Mouse (Mus musculus) hindbrain, embryonic 14.5 days (tissue): ENCODE data around the gene Fscn2. TPM values are rescaled to one million over a fixed set of nuclear protein-coding genes. Genes with fewer than 3 reads are reported as not detected.

Experiments
- ATAC-seq: fragments of 200-750 bp; cut with Nextera tagmentation; 2 replicates; pipeline ENCODE4 v1.8.0; 2017; ENCODE audit warnings: moderate number of reproducible peaks, mild to moderate bottlenecking, moderate TSS enrichment, moderate library complexity; ENCODE audit not compliant: low FRiP score
- DNase-seq: peaks from one replicate; pipeline ENCODE4 v3.0.0-alpha.2; 2015; ENCODE audit warnings: low spot score
- H3K27ac ChIP-seq: fragments of 300-500 bp; sonication (generic); 2 replicates; pipeline ENCODE4 v1.5.1; 2014; ENCODE audit warnings: mild to moderate bottlenecking, moderate library complexity
- H3K27me3 ChIP-seq: fragments of 300-500 bp; sonication (generic); 2 replicates; pipeline ENCODE4 v1.6.1; 2014; ENCODE audit warnings: mild to moderate bottlenecking, low read length, mixed read lengths; ENCODE audit not compliant: control insufficient read depth, insufficient read depth
- H3K36me3 ChIP-seq: fragments of 300-500 bp; sonication (generic); replicated peaks from 2 replicates; pipeline ENCODE4 v1.6.1; 2014; ENCODE audit not compliant: control insufficient read depth, insufficient read depth
- H3K4me1 ChIP-seq: fragments of 300-500 bp; sonication (generic); replicated peaks from 2 replicates; pipeline ENCODE4 v1.6.1; 2014; ENCODE audit warnings: antibody characterized with exemption, low read length, mixed read lengths; ENCODE audit not compliant: control insufficient read depth, insufficient read depth
- H3K4me2 ChIP-seq: fragments of 300-500 bp; sonication (generic); replicated peaks from 2 replicates; pipeline ENCODE4 v1.6.1; 2014; ENCODE audit warnings: mild to moderate bottlenecking, moderate library complexity
- H3K4me3 ChIP-seq: fragments of 300-500 bp; sonication (generic); replicated peaks from 2 replicates; pipeline ENCODE4 v1.5.1; 2014; ENCODE audit warnings: mild to moderate bottlenecking, low read length
- H3K9ac ChIP-seq: fragments of 300-500 bp; sonication (generic); 2 replicates; pipeline ENCODE4 v1.6.1; 2014
- H3K9me3 ChIP-seq: fragments of 300-500 bp; sonication (generic); 2 replicates; pipeline ENCODE4 v1.6.1; 2016; ENCODE audit warnings: low read length; ENCODE audit not compliant: control insufficient read depth
- WGBS: fragments of 180-500 bp; shearing (Covaris S2); extraction: QIAGEN DNeasy Blood & Tissue Kit; methylation state at CpG from one replicate; pipeline ENCODE4 v1.1.7; 2014; 5-methylcytosine and 5-hydroxymethylcytosine counted together
- polyA plus RNA-seq: library from polyadenylated mRNA; unstranded; fragments of >200 nt; fragmentation: Nextera tagmentation; extraction: Ambion mirVana; gene quantifications from 2 replicates; pipeline ENCODE4 v1.2.1, GENCODE M21; 2014

The Fscn2 gene
- 1.6 and 2.2 TPM in 2 replicates for polyA plus RNA-seq

DNA sequence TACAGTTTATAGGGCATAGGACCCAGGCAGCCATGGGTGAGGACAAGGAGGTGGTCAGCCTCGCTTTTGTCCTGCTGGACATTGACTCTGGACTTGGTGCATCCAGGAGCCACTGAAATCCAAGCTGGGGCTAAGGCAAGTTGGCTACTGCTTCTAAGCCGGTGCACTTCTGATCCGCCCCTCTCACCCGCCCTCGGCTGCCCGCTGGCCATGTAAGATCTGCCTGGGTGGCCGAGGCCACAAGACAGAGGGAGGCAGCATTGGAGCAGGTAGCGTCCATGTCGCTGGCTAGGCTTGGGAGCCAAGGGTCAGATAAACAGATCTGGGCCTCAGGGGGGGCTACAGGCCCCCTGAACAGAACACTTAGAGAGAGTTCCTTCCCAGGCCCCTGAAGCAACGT lies at the start of gene Fscn2:
Gene Fscn2, plus strand, starts transcription at position 240 of the 400 bp plus-strand sequence.
- no peak within 1 kb of the TSS for H3K27ac ChIP-seq
- ATAC-seq = no peak
- H3K4me2 ChIP-seq = no peak within 1 kb of the TSS
- H3K9ac ChIP-seq = no peak within 1 kb of the TSS
- H3K9me3 ChIP-seq = no peaks in the 10 kb centered on the region
- H3K36me3 ChIP-seq = no peaks in the 10 kb centered on the region
- H3K4me1 ChIP-seq = peaks cover 38% of the 10 kb centered on the region
- no peak for DNase-seq
- no peak within 1 kb of the TSS for H3K4me3 ChIP-seq
- WGBS = 83% methylated on average over 10 of the region's 10 CpGs
- no peaks in the 10 kb centered on the region for H3K27me3 ChIP-seq

DNA sequence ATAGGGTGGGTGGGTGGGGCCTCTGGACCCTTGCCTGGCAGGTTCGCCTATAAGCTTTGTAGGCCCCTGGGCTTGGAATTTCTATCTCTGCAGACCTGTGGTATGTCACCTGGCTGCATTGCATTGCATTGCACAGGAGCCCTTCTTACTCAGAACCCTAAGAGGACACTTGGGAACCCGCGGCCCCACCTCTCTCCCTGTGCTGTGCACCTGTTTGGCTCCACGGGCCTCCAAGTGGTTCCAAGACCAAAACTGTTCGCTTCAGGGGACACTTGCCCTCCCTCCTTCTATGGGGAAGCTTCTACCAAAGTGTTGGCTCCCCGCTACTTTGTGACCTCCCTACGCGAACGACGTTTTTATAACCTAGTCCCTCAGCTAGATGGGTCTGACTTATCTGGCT lies 49.8 kb upstream of the Fscn2 start:
- peak overlapping the region; percentile 74 for H3K9ac ChIP-seq
- H3K9me3 ChIP-seq = no peaks in the 10 kb centered on the region
- peak overlapping the region; percentile 95 for H3K27ac ChIP-seq
- H3K4me3 ChIP-seq = peak overlapping the region; percentile 31
- no peak for ATAC-seq
- peak overlapping the region; percentile 81 for H3K4me2 ChIP-seq
- no peak for DNase-seq
- WGBS = 49% methylated on average over 10 of the region's 10 CpGs
- peaks cover 38% of the 10 kb centered on the region for H3K4me1 ChIP-seq
- no peaks in the 10 kb centered on the region for H3K36me3 ChIP-seq
- H3K27me3 ChIP-seq = 0 out of 2 replicates have a peak, but pooled peaks cover 2% of the 10 kb centered on the region

DNA sequence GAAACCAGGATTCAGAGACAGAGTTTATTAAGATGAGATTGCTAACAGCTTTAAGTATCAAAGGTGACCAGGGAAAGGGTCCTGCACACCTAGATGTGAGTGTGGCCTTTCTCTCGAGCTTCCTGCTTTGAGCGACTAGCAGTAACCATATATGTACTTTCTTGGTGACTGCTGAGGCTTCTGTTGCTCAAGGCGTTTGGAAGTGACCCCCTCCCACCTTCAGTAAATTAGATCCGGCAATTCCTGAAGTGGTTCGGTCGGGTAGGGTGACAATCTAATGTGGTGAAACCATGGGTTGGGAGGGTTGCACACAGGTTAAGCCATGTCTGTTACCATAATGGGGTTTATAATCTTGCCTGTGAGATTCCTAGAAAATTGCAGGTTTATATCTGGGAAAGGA lies 49.3 kb upstream of the Fscn2 start:
- ATAC-seq (no peak), DNase-seq (no peak)
- H3K36me3 ChIP-seq = no peaks in the 10 kb centered on the region
- WGBS = 79% methylated on average over 6 of the region's 6 CpGs
- H3K4me1 ChIP-seq = peaks cover 38% of the 10 kb centered on the region
- no peaks in the 10 kb centered on the region for H3K9me3 ChIP-seq
- H3K9ac ChIP-seq = no peak overlapping the region
- H3K4me3 ChIP-seq = no peak overlapping the region
- 0 out of 2 replicates have a peak, but pooled peaks cover 2% of the 10 kb centered on the region for H3K27me3 ChIP-seq
- peak overlapping the region; percentile 95; the same call in 1 of the 2 replicates for H3K27ac ChIP-seq
- H3K4me2 ChIP-seq = no peak overlapping the region

DNA sequence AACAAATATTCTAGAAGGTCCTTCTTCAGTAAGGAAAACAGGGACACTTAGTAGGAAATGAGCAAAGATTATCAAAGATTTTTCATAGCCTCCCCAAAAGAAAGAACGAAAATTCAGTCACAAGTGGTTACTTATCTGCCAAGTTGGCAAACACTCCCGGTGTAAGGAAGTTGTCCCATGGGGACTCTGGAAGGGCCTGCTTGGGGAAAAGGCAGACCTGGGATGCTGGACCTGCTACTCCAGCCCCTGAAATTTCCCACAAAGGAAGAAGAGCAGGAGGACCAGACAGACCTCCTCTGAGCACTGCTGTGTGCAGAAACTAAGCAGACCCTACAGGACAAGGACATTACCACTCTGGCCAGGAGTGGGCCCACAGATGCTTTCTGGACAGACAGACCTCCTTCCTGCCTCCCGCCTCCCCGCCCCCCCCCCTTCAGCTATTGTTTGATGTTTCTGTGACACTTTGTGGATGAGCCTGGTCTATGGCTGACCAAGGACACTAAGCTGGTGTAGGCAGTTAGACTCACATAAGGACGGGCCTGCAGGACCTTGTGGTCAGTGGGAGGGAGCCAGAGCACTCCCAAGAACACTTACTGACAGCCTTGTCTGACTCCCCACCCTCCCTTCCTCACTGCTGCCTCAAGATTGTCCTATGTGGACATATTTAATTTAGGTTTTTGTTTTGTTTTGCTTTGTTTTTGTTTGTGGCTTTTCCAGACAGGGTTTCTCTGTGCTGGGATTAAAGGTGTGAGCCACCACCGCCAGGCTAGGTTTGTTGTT lies 47.2 kb upstream of the Fscn2 start:
- no peak overlapping the region; the same call in 1 of the 2 replicates for H3K4me2 ChIP-seq
- DNase-seq (no peak), ATAC-seq (no peak)
- H3K27ac ChIP-seq = peak overlapping the region; percentile 97; the same call in 1 of the 2 replicates
- no peak overlapping the region for H3K4me3 ChIP-seq
- no peaks in the 10 kb centered on the region for H3K9me3 ChIP-seq
- H3K9ac ChIP-seq = no peak overlapping the region
- WGBS = 57% methylated on average over 6 of the region's 6 CpGs
- H3K27me3 ChIP-seq = 0 out of 2 replicates have a peak, but pooled peaks cover under 1% of the 10 kb centered on the region
- H3K36me3 ChIP-seq = no peaks in the 10 kb centered on the region
- H3K4me1 ChIP-seq = peaks cover 39% of the 10 kb centered on the region

DNA sequence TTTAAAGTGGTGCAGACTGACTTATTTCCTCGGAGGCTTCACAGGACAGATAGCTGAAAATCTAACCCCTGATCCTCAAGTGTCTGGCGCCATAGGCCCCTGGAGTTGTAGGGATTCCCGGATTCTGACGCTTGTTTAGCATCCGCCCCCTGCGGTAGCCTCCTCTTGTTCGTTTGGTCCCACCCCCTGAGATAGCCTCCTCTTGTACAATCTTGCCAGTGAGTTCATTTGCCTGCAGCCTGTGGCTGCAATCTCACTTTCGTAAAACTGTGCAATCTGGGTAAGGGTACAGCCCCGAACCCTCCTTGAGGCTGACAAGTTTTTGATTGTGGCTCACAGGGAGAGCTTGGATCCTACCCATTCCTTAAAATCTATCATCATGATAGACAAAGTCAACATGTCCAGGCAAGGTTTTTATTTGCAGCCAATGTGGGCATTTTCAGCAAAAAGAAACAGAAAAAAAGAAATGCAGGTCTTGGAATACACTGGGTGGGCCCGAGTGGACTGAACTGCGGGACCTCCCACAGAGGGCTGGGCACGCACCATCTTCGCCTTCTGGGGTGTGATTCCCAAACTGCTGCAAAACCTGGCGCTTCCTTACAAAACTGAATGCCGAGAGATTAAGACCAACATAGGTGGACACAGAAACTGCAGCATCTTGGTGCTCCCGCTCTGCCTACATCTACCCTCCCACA lies 46.5 kb upstream of the Fscn2 start:
- Histone ChIP-seq H3K4me3 (peak overlapping the region; percentile 45; the same call in 1 of the 2 replicates), H3K4me2 (peak overlapping the region; percentile 93), H3K36me3 (no peaks in the 10 kb centered on the region), H3K9me3 (no peaks in the 10 kb centered on the region), H3K27ac (peak overlapping the region; percentile 97), H3K27me3 (no peaks in the 10 kb centered on the region), H3K9ac (peak overlapping the region; percentile 56), H3K4me1 (peaks cover 39% of the 10 kb centered on the region)
- no peak for DNase-seq
- ATAC-seq = no peak
- 35% methylated on average over 16 of the region's 16 CpGs for WGBS

DNA sequence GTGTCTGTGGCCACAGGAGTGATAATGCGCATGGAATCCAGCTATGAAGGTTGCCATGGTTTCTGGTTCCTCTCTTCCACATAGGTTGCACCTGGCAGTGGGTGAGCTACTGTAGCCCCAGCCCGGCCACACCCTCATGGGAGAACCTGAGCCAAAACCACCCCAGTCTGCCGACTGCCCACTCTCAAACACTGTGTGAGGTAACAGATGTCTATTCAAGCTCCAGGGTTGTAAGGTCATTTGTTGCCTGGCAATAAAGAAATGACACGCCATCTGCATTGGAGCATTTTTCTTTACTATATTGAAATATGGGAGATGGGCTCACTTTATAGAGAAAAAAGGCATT lies 45.9 kb upstream of the Fscn2 start:
- H3K27me3 ChIP-seq = no peaks in the 10 kb centered on the region
- peak overlapping the region; percentile 97 for H3K27ac ChIP-seq
- H3K9me3 ChIP-seq = no peaks in the 10 kb centered on the region
- DNase-seq (peak; percentile 49), ATAC-seq (no peak)
- H3K4me3 ChIP-seq = peak overlapping the region; percentile 45
- 15% methylated on average over 4 of the region's 4 CpGs for WGBS
- H3K36me3 ChIP-seq = no peaks in the 10 kb centered on the region
- peak overlapping the region; percentile 56 for H3K9ac ChIP-seq
- peak overlapping the region; percentile 93 for H3K4me2 ChIP-seq
- peaks cover 35% of the 10 kb centered on the region for H3K4me1 ChIP-seq

DNA sequence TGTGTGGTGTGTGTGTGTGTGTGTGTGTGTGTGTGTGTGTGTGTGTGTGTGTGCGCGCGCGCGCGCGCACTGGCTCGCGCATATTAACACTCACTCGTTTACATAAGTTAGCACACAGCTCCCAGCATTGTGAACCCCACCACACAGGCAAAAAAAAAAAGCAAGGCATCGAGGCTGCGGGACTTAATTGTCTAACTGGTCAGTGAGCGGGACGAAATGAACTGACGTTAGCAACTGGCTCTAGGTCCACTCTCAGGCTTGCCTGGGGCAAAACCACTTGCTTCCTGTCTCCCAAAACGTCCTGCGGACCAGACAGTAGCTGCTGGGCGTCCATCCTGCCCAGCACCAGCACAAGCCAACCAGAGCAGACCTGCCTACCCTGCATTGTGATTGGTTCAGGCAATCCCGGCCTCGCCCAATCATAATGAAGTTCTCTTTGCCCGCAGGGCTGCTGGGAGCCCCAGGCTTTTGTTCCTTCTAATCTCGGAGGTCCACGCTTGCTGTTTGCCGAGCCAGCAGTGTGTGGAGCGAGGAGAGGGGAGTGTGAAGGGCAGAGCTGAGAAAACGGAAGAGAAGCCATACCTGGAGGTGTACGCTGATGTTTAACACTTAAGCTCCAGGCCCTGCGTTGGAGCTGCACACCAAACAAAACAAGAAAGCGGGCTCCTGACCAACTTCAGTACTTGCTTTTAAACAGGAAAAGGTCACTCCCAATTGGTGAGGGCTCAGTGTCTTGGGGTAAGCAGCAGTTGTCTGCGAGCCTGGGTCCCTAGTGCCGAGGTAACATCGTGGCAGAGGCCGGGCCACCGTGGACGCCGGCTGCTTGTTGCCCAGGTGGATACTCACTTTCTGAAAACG lies 45.3 kb upstream of the Fscn2 start:
- peaks cover 32% of the 10 kb centered on the region for H3K4me1 ChIP-seq
- DNase-seq = peak; percentile 93
- H3K27ac ChIP-seq = peak overlapping the region; percentile 97
- H3K36me3 ChIP-seq = no peaks in the 10 kb centered on the region
- 3% methylated on average over 33 of the region's 37 CpGs for WGBS
- peak overlapping the region; percentile 93 for H3K4me2 ChIP-seq
- peak overlapping the region; percentile 45 for H3K4me3 ChIP-seq
- no peaks in the 10 kb centered on the region for H3K27me3 ChIP-seq
- peak overlapping the region; percentile 77 for H3K9ac ChIP-seq
- no peaks in the 10 kb centered on the region for H3K9me3 ChIP-seq
- ATAC-seq = peak; percentile 97

DNA sequence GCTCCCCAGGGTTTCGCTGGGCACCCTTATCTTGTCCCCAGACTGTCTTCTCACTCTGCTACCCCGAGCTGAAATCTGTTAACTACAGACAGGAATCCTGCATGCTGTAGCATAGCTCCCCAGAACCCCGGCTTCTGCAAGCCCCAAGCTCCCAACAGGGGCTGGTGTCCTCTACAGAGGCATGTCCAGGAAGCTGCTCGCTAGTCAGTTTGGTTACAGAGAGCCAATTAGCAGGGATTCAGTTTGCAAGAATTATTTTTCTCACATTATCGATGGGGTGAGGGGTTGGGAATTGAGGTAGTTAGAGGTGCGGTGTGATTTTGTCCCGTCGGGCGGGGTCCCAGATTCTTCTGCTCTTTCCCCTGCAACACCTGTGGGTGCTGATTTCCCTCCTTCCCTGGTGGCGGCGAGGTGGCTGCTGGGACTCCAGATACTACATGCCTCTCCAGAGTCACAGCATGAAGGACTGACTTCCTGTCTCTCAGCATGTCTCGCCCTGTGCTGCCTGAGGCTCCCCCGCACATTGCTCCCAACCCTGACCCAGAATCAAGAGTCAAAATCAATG lies 44.6 kb upstream of the Fscn2 start:
- DNase-seq (peak; percentile 49), ATAC-seq (peak; percentile 29; the same call in 1 of the 2 replicates)
- H3K4me1 ChIP-seq = peaks cover 25% of the 10 kb centered on the region
- H3K9me3 ChIP-seq = no peaks in the 10 kb centered on the region
- H3K27ac ChIP-seq = peak overlapping the region; percentile 97
- no peaks in the 10 kb centered on the region for H3K36me3 ChIP-seq
- WGBS = 24% methylated on average over 13 of the region's 13 CpGs
- peak overlapping the region; percentile 77 for H3K9ac ChIP-seq
- peak overlapping the region; percentile 93 for H3K4me2 ChIP-seq
- H3K4me3 ChIP-seq = peak overlapping the region; percentile 45
- no peaks in the 10 kb centered on the region for H3K27me3 ChIP-seq
